Mouse (Mus musculus) C2C12 (cell line): ENCODE results near the gene Kcnj4.

Source experiments
- CEBPB ChIP-seq: IDR thresholded peaks from one replicate; pipeline ENCODE4 v1.6.1; 2011; ENCODE audit warnings: low read depth, mild to moderate bottlenecking, control low read depth, moderate library complexity
- CTCF ChIP-seq: IDR thresholded peaks from one replicate; pipeline ENCODE4 v1.5.1; 2011; ENCODE audit not compliant: control insufficient read depth, insufficient read depth, insufficient read length
- FOSL1 ChIP-seq: IDR thresholded peaks from one replicate; pipeline ENCODE4 v1.8.0; 2011; ENCODE audit warnings: mild to moderate bottlenecking, low read length; ENCODE audit not compliant: poor library complexity, insufficient read depth, severe bottlenecking
- MAX ChIP-seq: IDR thresholded peaks from one replicate; pipeline ENCODE4 v1.6.1; 2011; ENCODE audit warnings: mild to moderate bottlenecking, control low read depth
- MYOG ChIP-seq: IDR thresholded peaks from one replicate; pipeline ENCODE4 v1.6.1; 2011; ENCODE audit not compliant: control insufficient read depth, insufficient read length; ENCODE audit errors: extremely low read depth
- USF1 ChIP-seq: IDR thresholded peaks from one replicate; pipeline ENCODE4 v1.6.1; 2011; ENCODE audit warnings: low read depth, mild to moderate bottlenecking, control low read depth, moderate library complexity

- TF ChIP-seq CEBPB (no peak), USF1 (no peak), CTCF (no peak), MAX (no peak), MYOG (no peak), FOSL1 (no peak)
Observed at GRCm38 (mm10) chr15:79440223-79440622, 64.8 kb downstream of the Kcnj4 start.
